Mouse (Mus musculus): ENCODE results near the gene Gm428.
"Not testable (repeated sequence)": the region's sequence is repeated elsewhere in the genome, so short reads cannot be mapped to it uniquely, and the experiment has no call there.

Gm428 gene

DNA sequence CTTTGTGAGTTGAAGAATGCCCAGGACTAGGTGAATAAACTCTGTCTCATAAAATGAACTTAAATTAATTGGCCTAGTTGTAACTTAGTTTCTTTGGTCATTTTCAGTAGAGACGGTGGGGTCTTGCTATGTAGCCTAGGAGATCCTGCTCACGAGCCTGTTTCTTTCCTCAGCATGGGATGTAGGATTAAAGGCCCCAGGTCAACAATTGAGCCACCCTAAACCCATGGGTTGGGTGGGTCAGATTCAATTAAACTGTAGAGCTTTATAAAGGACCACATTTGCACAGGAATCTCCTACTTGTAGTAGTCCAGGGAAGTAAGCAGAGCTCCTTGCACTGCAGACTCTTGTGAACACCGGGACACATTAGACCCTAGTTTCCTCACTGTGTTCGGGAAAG lies at the start of gene Gm428:
Gene Gm428, plus strand, starts transcription at position 301 of the 400 bp plus-strand sequence.
- not testable (repeated sequence) for DNase-seq

- not testable (repeated sequence) for DNase-seq
These were observed 45.5 kb upstream of the Gm428 start, which contains the start of gene Gm11236 for GRCm38 (mm10) chr4:73637821-73638220. Gm11236 (plus strand) TSS chr4:73638121.

DNA sequence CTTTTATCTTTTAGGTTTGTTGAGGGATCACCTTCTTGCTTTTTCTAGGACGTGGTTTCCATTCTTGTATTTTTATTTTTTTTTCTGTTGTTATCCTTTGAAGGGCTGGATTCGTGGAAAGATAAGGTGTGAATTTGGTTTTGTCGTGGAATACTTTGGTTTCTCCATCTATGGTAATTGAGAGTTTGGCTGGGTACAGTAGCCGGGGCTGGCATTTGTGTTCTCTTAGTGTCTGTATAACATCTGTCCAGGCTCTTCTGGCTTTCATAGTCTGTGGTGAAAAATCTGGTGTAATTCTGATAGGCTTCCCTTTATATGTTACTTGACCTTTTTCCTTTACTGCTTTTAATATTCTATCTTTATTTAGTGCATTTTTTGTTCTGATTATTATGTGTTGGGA lies 21.5 kb upstream of the Gm428 start:
- DNase-seq, result not testable (repeated sequence)

DNA sequence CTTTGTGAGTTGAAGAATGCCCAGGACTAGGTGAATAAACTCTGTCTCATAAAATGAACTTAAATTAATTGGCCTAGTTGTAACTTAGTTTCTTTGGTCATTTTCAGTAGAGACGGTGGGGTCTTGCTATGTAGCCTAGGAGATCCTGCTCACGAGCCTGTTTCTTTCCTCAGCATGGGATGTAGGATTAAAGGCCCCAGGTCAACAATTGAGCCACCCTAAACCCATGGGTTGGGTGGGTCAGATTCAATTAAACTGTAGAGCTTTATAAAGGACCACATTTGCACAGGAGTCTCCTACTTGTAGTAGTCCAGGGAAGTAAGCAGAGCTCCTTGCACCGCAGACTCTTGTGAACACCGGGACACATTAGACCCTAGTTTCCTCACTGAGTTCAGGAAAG lies 15.3 kb upstream of the Gm428 start, which contains the start of gene Gm11239:
Gene Gm11239, plus strand, starts transcription at position 301 of the 400 bp plus-strand sequence.
- not testable (repeated sequence) for DNase-seq

- DNase-seq, result no peak
These were observed 35.4 kb downstream of the Gm428 start for GRCm38 (mm10) chr4:73718761-73719160.

DNA sequence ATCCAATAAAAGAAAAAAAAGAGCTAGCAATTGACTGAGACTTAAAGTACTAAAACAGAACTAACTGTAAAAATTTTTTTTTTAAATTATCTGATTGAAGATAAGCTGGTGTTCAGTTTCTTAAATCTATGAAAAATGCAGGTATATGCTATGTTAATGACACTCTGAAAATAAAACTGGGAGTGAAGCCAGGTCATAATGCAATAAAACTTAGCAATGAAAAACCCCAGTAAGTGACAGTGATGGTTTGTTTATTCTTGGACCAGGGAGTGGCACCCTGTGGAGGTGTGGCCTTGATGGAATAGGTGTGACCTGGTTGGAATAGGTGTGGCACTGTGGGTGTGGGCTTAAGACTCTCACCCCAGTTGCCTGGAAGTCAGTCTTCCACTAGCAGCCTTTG lies 36.5 kb downstream of the Gm428 start:
- no peak for DNase-seq
